Mouse (Mus musculus) heart, postnatal 0 days (tissue): Measurements from ENCODE around the gene Tatdn3.

Source experiments
- CTCF ChIP-seq: IDR thresholded peaks from 2 replicates; pipeline ENCODE4 v1.5.1; 2016; ENCODE audit warnings: antibody characterized with exemption, control low read depth, low read depth
- EP300 ChIP-seq: IDR thresholded peaks from 2 replicates; pipeline ENCODE4 v1.6.1; 2016; ENCODE audit warnings: antibody characterized with exemption, low read depth

GRCm38 (mm10) chr1:191054870-191055532 is 7.7 kb downstream of the Tatdn3 start:
- TF ChIP-seq CTCF: no peak
- TF ChIP-seq EP300: no peak
